Mouse (Mus musculus) lung, postnatal 36 days (tissue): Measurements from ENCODE around the gene D430041D05Rik.

Source experiments
- DNase-seq: peaks from one replicate; pipeline ENCODE4 v3.0.0; 2022; ENCODE audit warnings: mixed read lengths

Gene D430041D05Rik

GRCm38 (mm10) chr2:104410963-104411545, at the start of gene D430041D05Rik:
Gene D430041D05Rik, minus strand, starts transcription at chr2:104411013.
- no peak for DNase-seq

DNA sequence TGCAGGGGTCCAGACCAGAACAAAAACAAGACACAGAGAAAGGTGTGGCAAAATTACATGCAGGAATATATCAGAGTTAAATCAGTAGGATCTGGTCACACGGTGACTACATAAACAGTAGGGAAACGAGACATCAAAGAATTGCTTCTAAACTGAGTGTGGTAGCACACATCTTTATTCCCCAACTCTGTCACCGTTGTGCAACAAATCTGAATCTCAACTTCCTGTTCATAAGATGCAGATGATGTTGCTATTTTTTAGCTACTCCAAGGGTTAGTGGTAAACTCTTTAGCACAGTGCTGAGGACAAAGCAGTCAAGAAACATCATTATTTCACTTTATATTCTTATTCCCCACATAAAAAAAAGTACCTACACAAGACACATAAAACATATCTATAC, 49.2 kb upstream of the D430041D05Rik start:
- no peak for DNase-seq

GRCm38 (mm10) chr2:104458569-104459332, 47.9 kb upstream of the D430041D05Rik start:
- no peak for DNase-seq

GRCm38 (mm10) chr2:104457106-104457505, 46.3 kb upstream of the D430041D05Rik start:
- DNase-seq, result no peak

GRCm38 (mm10) chr2:104450685-104451084, 39.9 kb upstream of the D430041D05Rik start:
- DNase-seq, result no peak

- DNase-seq, result peak; percentile 24
These were observed 38.4 kb upstream of the D430041D05Rik start for GRCm38 (mm10) chr2:104449191-104449590.

DNA sequence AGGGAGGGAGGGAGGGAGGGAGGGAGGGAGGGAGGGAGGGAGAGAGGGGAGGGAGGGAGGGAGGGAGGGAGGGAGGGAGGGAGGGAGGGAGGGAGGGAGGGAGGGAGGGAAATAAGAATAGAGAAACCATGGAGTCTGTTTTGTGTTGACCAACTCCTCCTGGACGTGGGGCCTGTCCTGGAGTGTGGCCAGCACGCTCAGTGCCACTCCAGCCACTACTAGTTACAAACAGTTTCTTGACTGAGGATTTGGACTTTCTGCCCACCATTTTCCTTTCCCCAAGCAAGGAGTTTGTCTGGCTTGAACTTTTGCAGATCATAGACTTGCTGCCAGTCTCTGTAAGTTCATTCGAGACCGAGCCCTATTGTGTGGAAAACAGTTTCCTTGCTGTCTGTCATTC, 37.4 kb upstream of the D430041D05Rik start:
- DNase-seq, result no peak

DNA sequence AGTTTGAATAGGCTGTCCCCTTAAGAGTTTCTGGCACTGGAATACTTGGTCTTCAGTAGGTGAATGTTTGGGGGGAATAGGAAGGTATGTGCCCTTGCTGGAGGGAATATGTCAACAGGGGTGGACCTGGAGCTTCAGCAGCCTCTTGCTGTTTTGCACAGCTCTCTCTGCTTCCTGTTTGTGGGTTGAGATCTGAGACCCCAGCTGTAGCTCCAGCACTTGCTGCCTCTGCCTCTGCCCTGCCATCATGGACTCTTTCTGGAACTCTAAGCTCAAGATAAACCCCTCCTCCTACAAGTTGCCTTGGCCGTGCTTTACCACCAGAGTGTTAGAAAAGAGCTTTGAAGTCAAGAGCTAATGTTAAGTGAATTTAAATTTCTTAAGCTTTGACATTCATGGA, 35.2 kb upstream of the D430041D05Rik start:
- no peak for DNase-seq

- DNase-seq, result peak; percentile 86
These were observed 34.0 kb upstream of the D430041D05Rik start for GRCm38 (mm10) chr2:104444776-104445175.

GRCm38 (mm10) chr2:104442341-104442740, 31.5 kb upstream of the D430041D05Rik start:
- DNase-seq, result no peak

- no peak for DNase-seq
These were observed 25.4 kb upstream of the D430041D05Rik start for GRCm38 (mm10) chr2:104436226-104436625.

DNA sequence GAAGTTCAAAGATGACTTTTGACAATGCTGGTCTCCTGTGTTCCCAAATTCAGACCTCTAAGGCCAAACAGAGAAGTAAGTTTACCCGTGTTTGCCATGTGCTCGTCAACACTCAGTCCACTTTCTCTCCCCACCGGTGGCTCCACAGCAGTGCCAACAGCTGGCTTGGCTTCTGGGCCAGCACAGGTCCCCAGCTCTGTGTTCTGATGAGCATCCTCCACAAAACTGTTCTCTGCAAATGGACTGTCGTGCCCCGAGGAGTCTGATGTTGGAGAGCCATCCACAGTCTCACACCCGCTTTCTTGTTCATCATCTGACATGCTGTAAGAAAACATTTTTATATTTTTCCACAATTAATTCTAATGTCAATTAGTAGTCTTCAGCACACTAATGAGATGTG, 20.3 kb upstream of the D430041D05Rik start:
- DNase-seq, result no peak

GRCm38 (mm10) chr2:104430566-104430965, 19.8 kb upstream of the D430041D05Rik start:
- DNase-seq, result no peak

DNA sequence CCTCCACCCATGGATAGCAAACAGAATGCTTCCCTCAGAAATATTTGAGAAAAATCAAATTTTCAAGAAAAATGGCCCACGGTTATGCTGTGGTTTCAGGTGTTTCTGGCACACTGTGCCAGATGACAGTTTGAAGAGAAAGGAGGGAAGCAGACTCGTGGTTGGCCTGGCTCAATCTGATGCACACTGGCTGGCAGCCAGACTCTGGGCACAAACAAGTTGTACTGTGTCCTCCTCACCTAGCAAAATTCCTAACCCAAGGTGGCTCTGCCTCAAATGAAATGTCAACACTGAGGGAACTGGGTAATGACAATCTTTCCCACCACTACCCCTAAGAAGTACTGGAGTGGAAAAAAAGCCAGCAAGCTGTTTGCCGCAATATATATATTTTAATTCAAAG, 15.3 kb upstream of the D430041D05Rik start:
- DNase-seq, result no peak

- peak; percentile 34 for DNase-seq
These were observed 11.4 kb upstream of the D430041D05Rik start for GRCm38 (mm10) chr2:104422230-104422629.

- no peak for DNase-seq
These were observed 10.0 kb upstream of the D430041D05Rik start for GRCm38 (mm10) chr2:104420805-104421204.

DNA sequence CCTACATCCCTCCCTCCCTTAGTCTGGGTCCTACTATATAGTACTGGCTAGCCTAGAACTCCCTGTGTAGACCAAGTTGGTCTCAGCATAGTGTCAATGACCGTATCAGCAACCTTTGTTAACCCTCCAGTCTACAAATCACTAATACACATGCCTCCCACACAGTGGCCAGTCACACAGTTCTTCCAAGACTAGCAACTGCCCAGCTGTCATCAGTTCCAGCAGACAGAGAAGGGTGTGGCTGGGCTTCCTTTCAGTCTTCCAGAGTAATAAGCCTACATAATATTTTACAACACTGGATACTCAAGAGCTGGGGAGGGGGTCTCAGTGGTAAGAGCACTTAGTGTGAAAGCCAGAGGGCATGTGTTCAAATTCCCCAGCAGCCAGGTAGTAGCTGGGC, 9.2 kb upstream of the D430041D05Rik start:
- no peak for DNase-seq

DNA sequence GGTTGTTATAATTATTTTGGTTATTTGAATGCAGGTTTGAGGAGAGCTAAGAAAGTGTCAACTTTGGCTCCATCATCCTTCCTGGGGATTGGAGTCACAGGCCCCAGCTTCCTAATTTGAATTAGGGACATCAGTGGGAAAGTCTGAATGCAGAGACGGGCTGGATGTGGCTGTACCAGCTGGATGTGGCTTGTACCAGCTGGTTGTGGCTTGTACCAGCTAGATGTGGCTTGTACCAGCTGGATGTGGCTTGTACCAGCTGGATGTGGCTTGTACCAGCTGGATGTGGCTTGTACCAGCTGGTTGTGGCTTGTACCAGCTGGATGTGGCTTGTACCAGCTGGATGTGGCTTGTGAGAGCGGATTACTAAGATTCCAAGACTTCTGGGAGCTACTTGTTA, 8.6 kb upstream of the D430041D05Rik start:
- DNase-seq, result no peak

DNA sequence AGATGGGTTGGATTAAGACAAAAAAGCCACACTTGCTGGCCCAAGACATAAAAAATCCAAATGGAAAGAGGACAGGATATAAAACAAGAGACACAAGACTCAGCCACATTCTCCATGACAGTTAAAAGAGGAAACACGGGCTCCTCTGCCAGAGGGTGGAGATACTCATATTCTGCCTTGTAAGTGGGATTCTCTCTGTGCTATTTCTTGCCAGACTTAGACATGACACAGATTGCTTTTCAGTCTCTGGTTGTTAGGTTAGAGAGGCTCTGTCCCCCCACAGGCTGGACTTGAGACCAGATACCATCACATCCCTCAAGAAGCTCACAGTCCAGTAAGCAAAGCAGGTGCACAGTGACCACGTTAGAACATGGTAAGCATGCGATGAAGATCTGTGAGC, 2.2 kb upstream of the D430041D05Rik start:
- no peak for DNase-seq

DNA sequence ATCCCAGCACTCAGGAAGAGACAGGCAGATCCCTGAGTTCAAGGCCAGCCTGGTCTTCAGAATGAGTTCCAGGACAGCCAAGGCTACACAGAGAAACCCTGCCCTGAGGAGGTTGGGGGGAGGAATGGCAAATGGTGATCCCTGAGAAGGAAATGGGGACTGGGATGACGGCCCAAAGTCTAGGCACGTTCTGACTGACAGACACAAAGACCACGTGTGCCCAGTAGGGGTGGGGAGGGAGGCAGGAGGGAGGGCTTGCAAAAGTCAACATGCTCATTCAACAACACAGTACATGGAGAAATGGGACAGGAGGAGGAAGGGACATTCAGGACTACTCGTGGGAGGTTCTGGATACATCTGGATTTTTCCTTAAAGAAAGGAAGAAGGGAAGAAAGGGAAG, 1.7 kb upstream of the D430041D05Rik start:
- DNase-seq, result no peak

DNA sequence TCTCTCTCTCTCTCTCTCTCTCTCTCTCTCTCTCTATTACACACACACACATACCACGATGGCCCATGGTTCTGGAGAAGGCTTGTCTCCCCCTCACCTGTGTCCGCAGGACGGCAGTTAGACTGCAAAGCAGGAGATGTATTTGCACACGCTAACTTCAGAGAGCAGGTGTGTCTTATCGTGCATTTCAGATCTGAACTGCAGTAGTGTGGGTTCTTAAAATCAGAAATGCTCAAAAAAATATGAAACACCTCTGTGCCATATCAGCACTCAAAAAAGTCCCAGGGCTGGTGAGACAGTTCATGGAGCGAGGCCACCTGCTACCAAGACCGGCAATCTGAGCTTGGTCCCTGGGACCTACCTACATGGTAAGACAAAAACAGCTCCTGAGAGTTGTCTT, 993 bp upstream of the D430041D05Rik start:
- DNase-seq, result no peak

GRCm38 (mm10) chr2:104409851-104410821, 677 bp downstream of the D430041D05Rik start:
- no peak for DNase-seq

GRCm38 (mm10) chr2:104408351-104408750, 2.5 kb downstream of the D430041D05Rik start:
- DNase-seq, result no peak
